Mouse (Mus musculus) erythroblast, embryonic 14.5 days (primary cell): ENCODE results near the gene Eaf1.

ENCODE experiments used
- GATA1 ChIP-seq: IDR thresholded peaks from 2 replicates; pipeline ENCODE4 v1.6.1; 2012; ENCODE audit warnings: low read length, inconsistent platforms, mixed read lengths
- TAL1 ChIP-seq: IDR thresholded peaks from 3 replicates; pipeline ENCODE4 v1.6.1; 2012; ENCODE audit warnings: low read length, inconsistent platforms, mixed read lengths

DNA sequence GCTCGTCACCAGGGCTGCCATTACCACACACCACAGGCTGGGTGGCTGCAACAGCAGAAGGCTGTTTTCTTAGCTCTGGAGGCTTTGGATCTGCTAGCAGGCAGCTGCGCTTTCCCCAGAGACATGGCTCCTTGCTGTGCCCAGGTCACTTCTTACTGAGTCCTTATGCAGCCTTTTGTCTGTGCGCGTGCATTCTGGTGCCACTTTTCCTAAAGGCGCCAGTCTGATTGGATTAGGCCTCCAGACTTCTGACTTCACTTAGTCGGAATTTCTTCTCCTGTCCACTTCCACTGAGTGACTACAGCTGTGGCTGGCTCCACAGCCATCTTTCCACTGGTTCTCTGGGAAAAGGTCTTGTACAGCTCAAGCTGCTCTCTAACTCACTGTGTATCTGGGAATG, 31.3 kb upstream of the Eaf1 start:
- no peak for TF ChIP-seq GATA1
- TF ChIP-seq TAL1 = no peak
